Comparison of ENCODE assay signal across 8 mouse cellular contexts in the genomic region with DNA sequence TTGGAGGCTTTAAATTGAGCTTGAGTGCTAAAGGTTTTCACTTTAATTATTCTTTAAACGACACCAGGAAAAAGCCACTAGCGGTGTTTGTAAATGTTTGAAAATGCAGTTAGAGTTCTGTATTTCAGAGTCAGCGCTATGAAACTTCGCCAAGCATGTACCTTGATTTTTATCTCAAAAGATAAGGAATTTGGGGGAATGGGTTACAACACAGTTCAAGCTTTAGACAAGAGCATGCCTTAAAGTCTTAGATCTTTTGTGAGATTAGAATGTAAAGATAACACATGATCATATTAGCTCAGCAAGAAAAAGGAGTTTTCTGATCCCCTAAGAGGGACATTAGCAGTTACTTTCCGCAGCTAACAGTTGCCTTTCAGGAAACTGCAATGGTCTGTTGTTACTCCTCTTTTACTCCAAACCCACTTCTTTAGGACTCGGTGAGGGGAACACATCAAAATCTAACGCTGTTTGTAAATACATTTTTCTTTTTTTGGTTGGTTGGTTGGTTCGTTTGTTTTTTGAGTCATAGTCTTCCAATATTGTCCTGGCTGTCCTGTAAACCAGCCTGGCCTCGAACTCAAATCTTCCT. TPM values are rescaled to one million over a fixed set of nuclear protein-coding genes. Genes with fewer than 3 reads are reported as not detected.
DNase-seq lines count a peak whose midpoint lies in the region; ATAC-seq and TF ChIP-seq lines count a peak whose summit lies in the region.

No protein-coding gene starts in this region.

- peaks cover 5% of the 10 kb centered on the region; the same call in 1 of the 2 replicates for H3K9me3 ChIP-seq in heart, embryonic 14.5 days (ENCODE audit: control insufficient read depth, low read length)
- H3K9me3 ChIP-seq in ES-E14 (ENCODE audit: control insufficient read depth, insufficient read depth, low read depth, low read length), result no peaks in the 10 kb centered on the region
- H3K9me3 ChIP-seq in hindbrain, embryonic 10.5 days, result peaks cover 6% of the 10 kb centered on the region; the same call in 1 of the 2 replicates
- peaks cover 8% of the 10 kb centered on the region; the same call in 1 of the 2 replicates for H3K9me3 ChIP-seq in midbrain, embryonic 10.5 days (replicated peaks)

- peaks cover 0 to 26% of the 10 kb centered on the region in 2 experiments; a peak in 2 of 4 replicates for H3K4me1 ChIP-seq in heart, embryonic 14.5 days (ENCODE audit: control insufficient read depth in 2 of 2, insufficient read depth in 2 of 2, low read length in 2 of 2)
- H3K4me1 ChIP-seq in ES-E14 (ENCODE audit: control insufficient read depth in 2 of 2, insufficient read depth in 2 of 2, low read length in 2 of 2, poor library complexity in 1 of 2), result no peaks in the 10 kb centered on the region; a peak in 1 of 4 replicates
- peaks cover 18% of the 10 kb centered on the region for H3K4me1 ChIP-seq in hindbrain, embryonic 10.5 days (replicated peaks)
- peaks cover 19% of the 10 kb centered on the region for H3K4me1 ChIP-seq in midbrain, embryonic 10.5 days

- peak overlapping the region; percentile 88 to 100 for H3K4me3 ChIP-seq in heart, embryonic 14.5 days (ENCODE audit: control insufficient read depth in 1 of 2, insufficient read depth in 1 of 2, low read depth in 1 of 2, low read length in 2 of 2)
- H3K4me3 ChIP-seq in ES-E14 (ENCODE audit: insufficient read depth in 1 of 2, low read depth in 1 of 2, low read length in 2 of 2, poor library complexity in 1 of 2, severe bottlenecking in 1 of 2), result peak overlapping the region; percentile 88 to 94
- H3K4me3 ChIP-seq in hindbrain, embryonic 10.5 days, result peak overlapping the region; percentile 89
- peak overlapping the region; percentile 92 for H3K4me3 ChIP-seq in midbrain, embryonic 10.5 days

- no peak for DNase-seq in heart, adult 8-10 months (ENCODE audit: low spot score)
- DNase-seq in ES-E14 (ENCODE audit: low read depth, low spot score), result no peak
- no peak for DNase-seq in hindbrain, embryonic 10.5 days (ENCODE audit: low spot score)
- DNase-seq in midbrain, embryonic 10.5 days (ENCODE audit: low spot score), result no peak
- DNase-seq in right cerebral cortex, adult 2 months (ENCODE audit: low spot score in 2 of 2), result no peak
- no peak for DNase-seq in cerebellum, postnatal 36 days
- DNase-seq in adrenal gland, adult 2 months, result no peak

- in situ Hi-C loops in ES-E14 (cut with MboI; ENCODE audit: low sequenced_read_pairs in 2 of 2, unreplicated experiment in 2 of 2), result no loop called here

- peak overlapping the region; percentile 72 for H3K4me2 ChIP-seq in heart, embryonic 14.5 days (ENCODE audit: low read length)

- ATAC-seq in heart, embryonic 14.5 days (ENCODE audit: insufficient number of reproducible peaks, insufficient read depth, low FRiP score, low read depth), result no peak

- peaks cover 9% of the 10 kb centered on the region; the same call in 1 of the 2 replicates for H3K36me3 ChIP-seq in heart, embryonic 14.5 days (ENCODE audit: control insufficient read depth, insufficient read depth, low read length)
- 0 out of 2 replicates have a peak, but pooled peaks cover 1% of the 10 kb centered on the region for H3K36me3 ChIP-seq in ES-E14 (ENCODE audit: control insufficient read depth, insufficient read depth, low read length, poor library complexity, severe bottlenecking)
- peaks cover 6% of the 10 kb centered on the region for H3K36me3 ChIP-seq in hindbrain, embryonic 10.5 days
- H3K36me3 ChIP-seq in midbrain, embryonic 10.5 days, result peaks cover 10% of the 10 kb centered on the region

- peak overlapping the region; percentile 68 for H3K9ac ChIP-seq in heart, embryonic 14.5 days (ENCODE audit: low read length)
- peak overlapping the region; percentile 87; the same call in 1 of the 2 replicates for H3K9ac ChIP-seq in ES-E14 (ENCODE audit: insufficient read depth, low read depth, low read length, poor library complexity, severe bottlenecking)

- H3K27ac ChIP-seq in heart, embryonic 14.5 days (replicated peaks in 1 of 2; ENCODE audit: control insufficient read depth in 1 of 2, insufficient read depth in 1 of 2, low read depth in 2 of 2, low read length in 2 of 2), result peak overlapping the region; percentile 87 to 98; a peak in 3 of 4 replicates
- H3K27ac ChIP-seq in ES-E14 (ENCODE audit: insufficient read depth, low read depth, low read length, poor library complexity, severe bottlenecking), result no peak overlapping the region; the same call in 1 of the 2 replicates
- peak overlapping the region; percentile 96 for H3K27ac ChIP-seq in hindbrain, embryonic 10.5 days
- H3K27ac ChIP-seq in midbrain, embryonic 10.5 days (replicated peaks), result peak overlapping the region; percentile 98

- no peaks in the 10 kb centered on the region for H3K27me3 ChIP-seq in heart, embryonic 14.5 days (ENCODE audit: control insufficient read depth, insufficient read depth, low read length)
- no peaks in the 10 kb centered on the region for H3K27me3 ChIP-seq in hindbrain, embryonic 10.5 days (ENCODE audit: insufficient read depth, poor library complexity, severe bottlenecking)
- no peaks in the 10 kb centered on the region for H3K27me3 ChIP-seq in midbrain, embryonic 10.5 days (ENCODE audit: low read depth, poor library complexity, severe bottlenecking)

- 22% methylated on average over 9 of the region's 9 CpGs for WGBS in heart, embryonic 14.5 days
- WGBS in hindbrain, embryonic 10.5 days, result 21% methylated on average over 9 of the region's 9 CpGs
- WGBS in midbrain, embryonic 10.5 days, result 26% methylated on average over 9 of the region's 9 CpGs

TF ChIP-seq in ES-E14, 5 proteins besides CTCF, POLR2A, EP300 and RAD21:
- TF ChIP-seq ZC3H11A (IDR thresholded peaks at IDR 0.05; ENCODE audit: borderline replicate concordance, low read depth, low read length), result no peak
- no peak for TF ChIP-seq CHD2 (IDR thresholded peaks at IDR 0.05; ENCODE audit: low read depth, low read length)
- TF ChIP-seq HCFC1 (IDR thresholded peaks at IDR 0.05; ENCODE audit: borderline replicate concordance, insufficient read depth, low read length), result no peak
- TF ChIP-seq ZNF384 (IDR thresholded peaks at IDR 0.05; ENCODE audit: low read depth, low read length), result no peak
- no peak for TF ChIP-seq MAFK (IDR thresholded peaks at IDR 0.05; ENCODE audit: insufficient read depth, low read depth, low read length)
TF ChIP-seq in ES-E14: peak in this region for 0.

RNA-seq across cellular contexts. Expression of a gene that starts 3.8 kb away (rescaled TPM):
- 7.9 and 9.5 TPM in 2 replicates for polyA plus RNA-seq in heart, embryonic 14.5 days (2014; fragmentation: Nextera tagmentation; extraction: Ambion mirVana)
- 10 to 100 TPM; 13.3 to 14.5 (median 14.2) TPM for total RNA-seq in heart, adult 8-10 months (2022)
- total RNA-seq in ES-E14 (2012; rRNA removed), result 8.6 and 10.3 TPM in 2 replicates
- 4.8 and 5.5 TPM in 2 replicates for polyA plus RNA-seq in hindbrain, embryonic 10.5 days (2016; fragmentation: Nextera tagmentation; extraction: Ambion mirVana)
- polyA plus RNA-seq in midbrain, embryonic 10.5 days (2016; fragmentation: Nextera tagmentation; extraction: Ambion mirVana), result 4.8 and 5.3 TPM in 2 replicates
- 10 to 100 TPM; 11.7 to 14.6 TPM for total RNA-seq in adrenal gland, adult 2 months (2021)
- polyA plus RNA-seq in adrenal gland, adult 2 months (2012; rRNA removed), result 4.5 and 4.9 TPM in 2 replicates
